Mouse (Mus musculus) hindbrain, postnatal 0 days (tissue): ENCODE measurements around the gene C2cd4b. TPM values are rescaled to one million over a fixed set of nuclear protein-coding genes. Genes with fewer than 3 reads are reported as not detected.

Experiments used
- ATAC-seq: fragments of 200-750 bp; cut with Nextera tagmentation; 2 replicates; pipeline ENCODE4 v1.8.0; 2017; ENCODE audit warnings: mild to moderate bottlenecking, moderate TSS enrichment, moderate library complexity
- DNase-seq: peaks from one replicate; pipeline ENCODE4 v3.0.0-alpha.2; 2015; ENCODE audit warnings: low spot score
- H3K27ac ChIP-seq: fragments of 300-500 bp; sonication (generic); 2 replicates; pipeline ENCODE4 v1.5.1; 2014; ENCODE audit warnings: mild to moderate bottlenecking
- H3K27me3 ChIP-seq: fragments of 300-500 bp; sonication (generic); 2 replicates; pipeline ENCODE4 v1.6.1; 2014; ENCODE audit warnings: low read length, mixed read lengths; ENCODE audit not compliant: insufficient read depth
- H3K36me3 ChIP-seq: fragments of 300-500 bp; sonication (generic); 2 replicates; pipeline ENCODE4 v1.6.1; 2014; ENCODE audit warnings: low read length, mixed read lengths; ENCODE audit not compliant: insufficient read depth
- H3K4me1 ChIP-seq: fragments of 300-500 bp; sonication (generic); 2 replicates; pipeline ENCODE4 v1.6.1; 2014; ENCODE audit warnings: antibody characterized with exemption, low read length, mixed read lengths; ENCODE audit not compliant: insufficient read depth
- H3K4me2 ChIP-seq: fragments of 300-500 bp; sonication (generic); 2 replicates; pipeline ENCODE4 v1.6.1; 2014; ENCODE audit warnings: low read depth, mild to moderate bottlenecking, low read length, moderate library complexity, mixed read lengths
- H3K4me3 ChIP-seq: fragments of 300-500 bp; sonication (generic); 2 replicates; pipeline ENCODE4 v1.5.1; 2014; ENCODE audit warnings: low read length
- H3K9ac ChIP-seq: fragments of 300-500 bp; sonication (generic); replicated peaks from 2 replicates; pipeline ENCODE4 v1.6.1; 2014; ENCODE audit warnings: mild to moderate bottlenecking, low read length, moderate library complexity, mixed read lengths
- H3K9me3 ChIP-seq: fragments of 300-500 bp; sonication (generic); 2 replicates; pipeline ENCODE4 v1.6.1; 2016; ENCODE audit warnings: low read length, mixed read lengths
- CTCF ChIP-seq: IDR thresholded peaks from 2 replicates; pipeline ENCODE4 v1.5.1; 2016; ENCODE audit warnings: antibody characterized with exemption, control low read depth, low read depth
- WGBS: fragments of 180-500 bp; shearing (Covaris S2); extraction: QIAGEN DNeasy Blood & Tissue Kit; methylation state at CpG from one replicate; pipeline ENCODE4 v1.1.7; 2014; 5-methylcytosine and 5-hydroxymethylcytosine counted together
- polyA plus RNA-seq: library from polyadenylated mRNA; unstranded; fragments of >200 nt; fragmentation: Nextera tagmentation; extraction: Ambion mirVana; gene quantifications from 2 replicates; pipeline ENCODE4 v1.2.1, GENCODE M21; 2015
- total RNA-seq: library from RNA; depleted of rRNA; stranded (reverse); fragments of >200 nt; gene quantifications from 2 replicates; pipeline ENCODE4 v1.2.3, GENCODE M21; 2014; rRNA removed

The C2cd4b gene
- 2.1 and 2.5 TPM in 2 replicates for total RNA-seq
- polyA plus RNA-seq, result 3.2 and 4.0 TPM in 2 replicates

- peak; percentile 46 for ATAC-seq
These were observed at the start of gene C2cd4b for GRCm38 (mm10) chr9:67759163-67759955. Gene C2cd4b, plus strand, starts transcription at chr9:67759437.

GRCm38 (mm10) chr9:67711051-67711877, 48.0 kb upstream of the C2cd4b start:
- H3K4me2 ChIP-seq, result no peak overlapping the region
- H3K27ac ChIP-seq, result no peak overlapping the region
- no peaks in the 10 kb centered on the region for H3K4me1 ChIP-seq
- DNase-seq (peak; percentile 76), ATAC-seq (peak; percentile 43; the same call in 1 of the 2 replicates)
- no peak overlapping the region for H3K9ac ChIP-seq
- H3K36me3 ChIP-seq, result no peaks in the 10 kb centered on the region
- TF ChIP-seq CTCF, result peak; percentile 89
- 41% methylated on average over 15 of the region's 15 CpGs for WGBS
- no peak overlapping the region for H3K4me3 ChIP-seq
- no peaks in the 10 kb centered on the region for H3K9me3 ChIP-seq
- H3K27me3 ChIP-seq, result no peaks in the 10 kb centered on the region

More at GRCm38 (mm10) chr9:67759163-67759955, at the start of gene C2cd4b:
- H3K4me1 ChIP-seq, result 0 out of 2 replicates have a peak, but pooled peaks cover 7% of the 10 kb centered on the region
- peak within 1 kb of the TSS; percentile 83 for H3K27ac ChIP-seq
- no peaks in the 10 kb centered on the region for H3K27me3 ChIP-seq
- no peak for TF ChIP-seq CTCF
- no peaks in the 10 kb centered on the region for H3K36me3 ChIP-seq
- peak within 1 kb of the TSS; percentile 61 for H3K9ac ChIP-seq
- H3K4me3 ChIP-seq, result peak within 1 kb of the TSS; percentile 66
- peak; percentile 62 for DNase-seq
- WGBS, result 1% methylated on average over 49 of the region's 49 CpGs
- no peaks in the 10 kb centered on the region for H3K9me3 ChIP-seq
- peak within 1 kb of the TSS; percentile 84 for H3K4me2 ChIP-seq

- no peaks in the 10 kb centered on the region for H3K9me3 ChIP-seq
- H3K4me2 ChIP-seq, result no peak overlapping the region
- DNase-seq (no peak), ATAC-seq (no peak)
- 83% methylated on average over 9 of the region's 9 CpGs for WGBS
- no peak overlapping the region for H3K9ac ChIP-seq
- no peak for TF ChIP-seq CTCF
- H3K36me3 ChIP-seq, result no peaks in the 10 kb centered on the region
- no peaks in the 10 kb centered on the region for H3K27me3 ChIP-seq
- no peaks in the 10 kb centered on the region for H3K4me1 ChIP-seq
- H3K4me3 ChIP-seq, result no peak overlapping the region
- no peak overlapping the region for H3K27ac ChIP-seq
These were observed 47.1 kb upstream of the C2cd4b start for GRCm38 (mm10) chr9:67712146-67712545.

- H3K27ac ChIP-seq, result no peak overlapping the region
- H3K4me3 ChIP-seq, result no peak overlapping the region
- no peaks in the 10 kb centered on the region for H3K9me3 ChIP-seq
- TF ChIP-seq CTCF, result no peak
- H3K9ac ChIP-seq, result no peak overlapping the region
- no peak overlapping the region for H3K4me2 ChIP-seq
- no peaks in the 10 kb centered on the region for H3K36me3 ChIP-seq
- peaks cover 5% of the 10 kb centered on the region; the same call in 1 of the 2 replicates for H3K4me1 ChIP-seq
- H3K27me3 ChIP-seq, result no peaks in the 10 kb centered on the region
- 75% methylated on average over 3 of the region's 3 CpGs for WGBS
- ATAC-seq, result no peak
- no peak for DNase-seq
These were observed 42.2 kb upstream of the C2cd4b start for GRCm38 (mm10) chr9:67717081-67717480.

- Histone ChIP-seq H3K9me3 (no peaks in the 10 kb centered on the region), H3K9ac (no peak overlapping the region), H3K4me3 (no peak overlapping the region), H3K27me3 (no peaks in the 10 kb centered on the region), H3K4me2 (no peak overlapping the region), H3K4me1 (peaks cover 5% of the 10 kb centered on the region; the same call in 1 of the 2 replicates), H3K36me3 (no peaks in the 10 kb centered on the region), H3K27ac (no peak overlapping the region)
- no peak for DNase-seq
- no peak for TF ChIP-seq CTCF
- no peak for ATAC-seq
- 4% methylated on average over 3 of the region's 3 CpGs for WGBS
These were observed 40.6 kb upstream of the C2cd4b start for GRCm38 (mm10) chr9:67718596-67718995.

- no peaks in the 10 kb centered on the region for H3K27me3 ChIP-seq
- H3K4me3 ChIP-seq, result no peak overlapping the region
- no peak for TF ChIP-seq CTCF
- no peaks in the 10 kb centered on the region for H3K36me3 ChIP-seq
- H3K4me1 ChIP-seq, result peaks cover 5% of the 10 kb centered on the region; the same call in 1 of the 2 replicates
- no peak overlapping the region for H3K4me2 ChIP-seq
- H3K9me3 ChIP-seq, result no peaks in the 10 kb centered on the region
- DNase-seq, result no peak
- no peak overlapping the region for H3K9ac ChIP-seq
- ATAC-seq, result no peak
- WGBS, result 86% methylated on average over 3 of the region's 3 CpGs
- H3K27ac ChIP-seq, result no peak overlapping the region
These were observed 39.1 kb upstream of the C2cd4b start for GRCm38 (mm10) chr9:67720150-67720549.
